Mouse (Mus musculus) kidney, embryonic 16.5 days (tissue): ENCODE measurements around the gene Glod4. TPM values are rescaled to one million over a fixed set of nuclear protein-coding genes. Genes with fewer than 3 reads are reported as not detected.
"Not testable (repeated sequence)": the region's sequence is repeated elsewhere in the genome, so short reads cannot be mapped to it uniquely, and the experiment has no call there.

Experiments used
- ATAC-seq: fragments of 200-750 bp; cut with Nextera tagmentation; 2 replicates; pipeline ENCODE4 v1.8.0; 2017; ENCODE audit warnings: moderate TSS enrichment; ENCODE audit not compliant: low FRiP score, low TSS enrichment
- H3K27ac ChIP-seq: fragments of 300-500 bp; sonication (generic); 2 replicates; pipeline ENCODE4 v1.5.1; 2014; ENCODE audit warnings: low read length
- H3K27me3 ChIP-seq: fragments of 300-500 bp; sonication (generic); 2 replicates; pipeline ENCODE4 v1.6.1; 2014; ENCODE audit warnings: low read length, control low read depth, mixed read lengths; ENCODE audit not compliant: insufficient read depth
- H3K36me3 ChIP-seq: fragments of 300-500 bp; sonication (generic); 2 replicates; pipeline ENCODE4 v1.6.1; 2014; ENCODE audit warnings: low read length, control low read depth, mixed read lengths; ENCODE audit not compliant: insufficient read depth
- H3K4me1 ChIP-seq: fragments of 300-500 bp; sonication (generic); 2 replicates; pipeline ENCODE4 v1.6.1; 2014; ENCODE audit warnings: low read length, control low read depth, mixed read lengths; ENCODE audit not compliant: insufficient read depth
- H3K4me2 ChIP-seq: fragments of 300-500 bp; sonication (generic); replicated peaks from 2 replicates; pipeline ENCODE4 v1.6.1; 2014; ENCODE audit warnings: low read depth, low read length
- H3K4me3 ChIP-seq: fragments of 300-500 bp; sonication (generic); 2 replicates; pipeline ENCODE4 v1.5.1; 2014; ENCODE audit warnings: mild to moderate bottlenecking, low read length
- H3K9ac ChIP-seq: fragments of 300-500 bp; sonication (generic); replicated peaks from 2 replicates; pipeline ENCODE4 v1.6.1; 2014; ENCODE audit warnings: low read length
- H3K9me3 ChIP-seq: fragments of 300-500 bp; sonication (generic); 2 replicates; pipeline ENCODE4 v1.6.1; 2016; ENCODE audit warnings: low read length, control low read depth
- WGBS: fragments of 180-500 bp; shearing (Covaris S2); extraction: QIAGEN DNeasy Blood & Tissue Kit; methylation state at CpG from one replicate; pipeline ENCODE4 v1.1.7; 2014; 5-methylcytosine and 5-hydroxymethylcytosine counted together
- polyA plus RNA-seq: library from polyadenylated mRNA; unstranded; fragments of >200 nt; fragmentation: Nextera tagmentation; extraction: Ambion mirVana; gene quantifications from 2 replicates; pipeline ENCODE4 v1.2.1, GENCODE M21; 2015

Glod4 gene
- polyA plus RNA-seq, 1 experiment from 2014 or later: 142 TPM

DNA sequence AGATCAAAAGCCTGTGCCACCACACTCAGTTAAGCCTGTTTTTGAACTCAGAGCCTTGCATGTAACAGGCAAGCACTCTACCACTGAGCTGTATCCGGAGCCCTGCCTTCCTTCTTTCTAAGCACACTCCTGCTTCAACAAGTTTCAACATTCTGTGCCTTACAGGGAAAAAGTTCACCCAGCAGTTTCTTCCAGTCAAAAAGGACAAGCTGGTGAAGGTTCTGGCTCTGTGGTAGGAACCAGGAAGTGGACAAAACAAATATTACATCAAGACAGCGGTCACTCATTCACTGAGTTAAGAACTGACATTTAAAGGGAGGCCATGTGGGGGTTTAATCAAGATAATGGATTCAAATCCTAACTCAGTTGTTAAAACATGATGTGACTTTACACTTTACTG lies 28.5 kb downstream of the Glod4 start:
- no peak overlapping the region for H3K9ac ChIP-seq
- no peak overlapping the region for H3K4me3 ChIP-seq
- no peaks in the 10 kb centered on the region for H3K27me3 ChIP-seq
- no peak overlapping the region for H3K4me2 ChIP-seq
- 94% methylated on average over 2 of the region's 2 CpGs for WGBS
- no peaks in the 10 kb centered on the region for H3K9me3 ChIP-seq
- H3K27ac ChIP-seq: no peak overlapping the region
- no peak for ATAC-seq
- H3K4me1 ChIP-seq: 0 out of 2 replicates have a peak, but pooled peaks cover 11% of the 10 kb centered on the region
- H3K36me3 ChIP-seq: peaks cover 21% of the 10 kb centered on the region

GRCm38 (mm10) chr11:76213841-76214240 lies 29.7 kb downstream of the Glod4 start:
- Histone ChIP-seq H3K9me3 (no peaks in the 10 kb centered on the region), H3K4me1 (0 out of 2 replicates have a peak, but pooled peaks cover 11% of the 10 kb centered on the region), H3K27me3 (no peaks in the 10 kb centered on the region), H3K4me2 (no peak overlapping the region), H3K4me3 (no peak overlapping the region), H3K27ac (no peak overlapping the region), H3K36me3 (peaks cover 28% of the 10 kb centered on the region), H3K9ac (no peak overlapping the region)
- ATAC-seq: no peak
- WGBS: 90% methylated on average over 5 of the region's 5 CpGs

- not testable (repeated sequence) for H3K9me3 ChIP-seq, H3K27ac ChIP-seq, H3K4me1 ChIP-seq, H3K9ac ChIP-seq, ATAC-seq, H3K4me2 ChIP-seq, H3K4me3 ChIP-seq, H3K27me3 ChIP-seq
- peaks cover 30% of the 10 kb centered on the region for H3K36me3 ChIP-seq
- 86% methylated on average over 4 of the region's 6 CpGs for WGBS
These were observed 31.9 kb downstream of the Glod4 start for GRCm38 (mm10) chr11:76211595-76211994.

DNA sequence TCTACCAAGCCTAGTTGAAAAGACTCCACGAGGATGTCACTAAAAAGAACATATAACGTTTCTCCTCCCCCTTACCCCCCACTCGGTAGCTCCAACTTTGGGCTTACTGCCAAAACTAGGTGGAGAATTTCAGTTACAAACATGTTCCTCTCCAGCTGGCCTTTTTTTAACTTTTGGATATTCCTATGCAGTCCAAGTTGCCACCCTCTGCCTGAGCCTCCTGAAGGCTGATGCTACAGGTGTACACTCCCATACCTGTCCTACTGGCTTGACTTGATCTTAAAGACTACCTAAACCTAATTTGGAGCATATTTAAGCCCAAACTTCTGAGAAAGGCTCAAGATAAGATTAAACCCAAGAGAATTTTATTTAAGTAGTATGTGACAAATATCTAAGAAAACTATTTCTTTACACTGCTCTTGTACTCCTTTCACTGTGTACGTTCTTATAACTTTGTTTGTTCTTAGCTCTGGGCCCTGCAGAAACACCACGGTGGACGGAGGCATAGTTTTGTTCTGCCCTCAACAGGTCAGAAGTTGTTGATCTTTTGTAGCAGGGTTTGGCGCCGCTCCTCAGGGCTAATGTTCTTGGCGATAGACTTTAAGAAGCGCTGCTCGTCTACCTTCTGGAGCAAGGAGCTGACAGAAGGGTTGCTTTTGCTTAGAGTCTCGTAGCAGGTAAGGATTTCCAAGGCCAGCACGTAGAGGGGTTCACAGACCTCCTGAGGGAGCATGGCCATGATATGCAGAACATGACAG lies 33.1 kb downstream of the Glod4 start:
- Histone ChIP-seq H3K4me1 (no peaks in the 10 kb centered on the region), H3K4me3 (no peak overlapping the region), H3K9ac (no peak overlapping the region), H3K27ac (no peak overlapping the region), H3K9me3 (no peaks in the 10 kb centered on the region), H3K4me2 (no peak overlapping the region), H3K27me3 (no peaks in the 10 kb centered on the region), H3K36me3 (peaks cover 30% of the 10 kb centered on the region)
- ATAC-seq: no peak
- 81% methylated on average over 13 of the region's 13 CpGs for WGBS

DNA sequence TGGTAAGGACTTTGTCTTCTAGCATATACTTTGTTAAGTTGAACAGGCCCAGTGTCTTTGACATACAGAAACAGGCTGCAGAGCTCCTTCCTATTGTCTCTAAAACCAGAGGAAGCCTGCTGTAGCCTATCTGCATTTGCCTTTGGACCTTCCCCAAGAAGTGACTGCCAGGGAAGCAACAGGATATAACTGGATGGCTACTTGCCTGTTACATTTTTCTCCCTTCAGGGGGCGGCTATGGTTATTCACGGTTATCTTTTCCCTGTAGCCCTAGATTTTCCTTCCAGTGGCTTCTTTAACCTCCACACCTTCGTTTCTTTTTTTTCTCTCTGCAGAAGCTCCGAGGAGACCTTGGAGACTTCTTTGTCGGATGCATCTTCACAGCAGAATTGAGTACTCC lies 36.7 kb downstream of the Glod4 start:
- Histone ChIP-seq H3K27ac (no peak overlapping the region), H3K27me3 (no peaks in the 10 kb centered on the region), H3K9ac (no peak overlapping the region), H3K36me3 (peaks cover 11% of the 10 kb centered on the region), H3K9me3 (no peaks in the 10 kb centered on the region), H3K4me2 (no peak overlapping the region), H3K4me1 (peaks cover 7% of the 10 kb centered on the region), H3K4me3 (no peak overlapping the region)
- ATAC-seq: no peak
- 86% methylated on average over 5 of the region's 5 CpGs for WGBS

DNA sequence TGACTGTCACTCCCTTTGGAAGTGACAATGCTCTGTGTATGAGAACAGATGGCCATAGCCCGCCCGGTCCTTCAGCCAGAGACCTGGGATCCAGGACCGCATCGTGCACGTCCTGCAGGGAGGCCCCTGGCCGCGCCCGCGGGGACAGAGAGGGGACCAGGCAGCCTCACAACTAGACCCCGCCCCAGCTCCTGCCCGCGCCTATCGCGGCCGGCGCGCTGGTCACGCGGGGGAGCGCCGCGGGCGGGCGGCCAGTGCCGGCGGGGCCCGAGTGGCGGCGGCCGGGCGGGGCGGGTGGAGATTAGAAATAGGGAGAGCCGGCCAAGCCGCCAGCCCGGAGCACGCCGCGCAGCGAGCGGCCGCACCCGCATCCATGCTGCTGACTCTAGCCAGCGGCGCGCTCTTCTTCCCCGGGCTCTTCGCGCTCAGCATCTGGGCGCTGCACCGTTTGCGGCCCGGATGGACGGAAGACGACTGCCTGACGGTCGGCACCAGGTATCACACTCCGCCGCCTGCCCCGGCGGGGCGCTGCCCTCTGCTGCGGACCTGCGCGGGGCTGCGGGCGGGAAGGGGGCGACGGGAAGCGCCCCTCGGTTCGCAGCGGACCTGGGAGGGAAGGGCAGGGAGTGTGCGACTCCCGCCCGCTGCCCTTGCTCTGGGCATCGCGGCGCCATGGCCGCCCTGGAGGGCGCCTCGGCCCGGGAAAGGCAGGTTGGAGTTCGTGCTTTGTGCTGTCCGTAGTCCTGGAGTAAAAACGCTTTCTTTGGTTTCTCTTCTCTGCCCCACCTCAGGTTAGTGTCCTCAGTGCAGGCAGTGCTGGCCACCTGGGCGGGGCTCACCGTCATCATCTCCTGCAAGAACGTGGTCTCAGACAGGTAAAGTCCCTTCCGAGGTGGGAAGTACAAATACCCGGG lies 41.5 kb downstream of the Glod4 start:
- Histone ChIP-seq H3K4me2 (peak overlapping the region; percentile 96), H3K9ac (peak overlapping the region; percentile 83), H3K27me3 (0 out of 2 replicates have a peak, but pooled peaks cover 3% of the 10 kb centered on the region), H3K36me3 (no peaks in the 10 kb centered on the region; the same call in 1 of the 2 replicates), H3K4me1 (peaks cover 12% of the 10 kb centered on the region), H3K4me3 (peak overlapping the region; percentile 80), H3K9me3 (no peaks in the 10 kb centered on the region), H3K27ac (no peak overlapping the region)
- peak; percentile 96 for ATAC-seq
- WGBS: under 1% methylated on average over 78 of the region's 90 CpGs

DNA sequence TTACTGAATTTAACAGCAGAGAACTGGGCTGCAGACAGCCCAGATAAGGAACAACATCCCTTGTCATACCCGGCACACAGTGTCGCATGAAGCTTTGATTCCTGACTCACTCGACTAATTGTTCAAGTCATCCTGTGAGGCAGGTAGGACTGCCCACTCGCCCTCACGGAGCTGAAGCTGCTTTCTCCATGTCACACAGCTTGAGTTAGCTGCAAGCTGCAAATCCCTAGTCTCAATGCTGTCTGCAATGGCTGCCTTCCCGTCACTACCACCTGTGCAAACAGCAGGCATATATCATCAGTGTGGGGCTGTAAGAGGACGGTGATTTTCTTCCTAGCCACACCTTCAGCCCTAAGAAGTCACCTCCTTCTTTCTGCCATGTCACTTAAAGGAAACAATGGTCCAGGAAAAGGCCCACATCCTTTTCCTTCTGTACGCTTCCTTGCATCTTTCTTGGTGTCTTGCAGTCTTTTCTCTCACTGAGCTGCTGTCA lies 46.5 kb downstream of the Glod4 start:
- H3K4me1 ChIP-seq: peaks cover 7% of the 10 kb centered on the region
- no peak overlapping the region for H3K27ac ChIP-seq
- H3K27me3 ChIP-seq: 0 out of 2 replicates have a peak, but pooled peaks cover 3% of the 10 kb centered on the region
- no peak for ATAC-seq
- no peak overlapping the region for H3K4me3 ChIP-seq
- H3K9ac ChIP-seq: no peak overlapping the region
- H3K36me3 ChIP-seq: no peaks in the 10 kb centered on the region
- H3K4me2 ChIP-seq: no peak overlapping the region; the same call in 1 of the 2 replicates
- no peaks in the 10 kb centered on the region for H3K9me3 ChIP-seq
- 47% methylated on average over 8 of the region's 8 CpGs for WGBS

- H3K4me3 ChIP-seq: no peak overlapping the region
- H3K4me1 ChIP-seq: peaks cover 6% of the 10 kb centered on the region
- WGBS: 55% methylated on average over 8 of the region's 8 CpGs
- H3K36me3 ChIP-seq: no peaks in the 10 kb centered on the region
- ATAC-seq: no peak
- H3K27ac ChIP-seq: no peak overlapping the region
- no peak overlapping the region for H3K4me2 ChIP-seq
- H3K27me3 ChIP-seq: 0 out of 2 replicates have a peak, but pooled peaks cover 3% of the 10 kb centered on the region
- H3K9me3 ChIP-seq: no peaks in the 10 kb centered on the region
- H3K9ac ChIP-seq: no peak overlapping the region
These were observed 47.1 kb downstream of the Glod4 start for GRCm38 (mm10) chr11:76196275-76196976.

DNA sequence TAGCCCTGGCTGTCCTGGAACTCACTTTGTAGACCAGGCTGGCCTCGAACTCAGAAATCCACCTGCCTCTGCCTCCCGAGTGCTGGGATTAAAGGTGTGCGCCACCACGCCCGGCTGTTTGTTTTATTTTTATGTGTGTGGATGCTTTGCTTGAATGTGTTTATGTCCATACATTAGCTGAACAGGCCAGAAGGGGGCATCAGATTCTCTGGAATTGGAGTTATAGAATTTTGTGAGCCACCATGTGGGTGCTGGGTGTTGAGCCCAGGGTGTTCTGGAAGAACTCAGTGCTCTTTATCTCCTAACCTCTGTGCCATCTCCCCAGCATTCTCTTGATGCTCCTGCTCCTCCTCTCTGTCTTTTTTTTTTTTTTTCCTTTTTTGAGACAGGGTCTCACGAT lies 56.6 kb downstream of the Glod4 start:
- no peak overlapping the region for H3K27ac ChIP-seq
- WGBS: 84% methylated on average over 6 of the region's 6 CpGs
- ATAC-seq: no peak

More for the DNA sequence above, 56.6 kb downstream of the Glod4 start:
- Histone ChIP-seq H3K9ac (no peak overlapping the region), H3K9me3 (no peaks in the 10 kb centered on the region), H3K36me3 (no peaks in the 10 kb centered on the region), H3K27me3 (no peaks in the 10 kb centered on the region), H3K4me2 (no peak overlapping the region), H3K4me3 (no peak overlapping the region), H3K4me1 (no peaks in the 10 kb centered on the region)
